Mouse (Mus musculus) thymus, adult 2 months (tissue): ENCODE data around the gene Stk33. TPM values are rescaled to one million over a fixed set of nuclear protein-coding genes. Genes with fewer than 3 reads are reported as not detected.

Experiments
- DNase-seq: peaks from one replicate; pipeline ENCODE4 v3.0.0; 2021
- H3K27ac ChIP-seq: fragments of 200-500 bp; 2 replicates; pipeline ENCODE4 v1.5.1; 2012; ENCODE audit warnings: low read length, control low read depth; ENCODE audit not compliant: control insufficient read depth, insufficient read depth
- H3K27me3 ChIP-seq: fragments of 200-500 bp; 2 replicates; pipeline ENCODE4 v1.6.1; 2012; ENCODE audit warnings: mild to moderate bottlenecking, low read length, moderate library complexity, mixed read lengths; ENCODE audit not compliant: control insufficient read depth, insufficient read depth
- H3K36me3 ChIP-seq: fragments of 200-500 bp; 2 replicates; pipeline ENCODE4 v1.6.1; 2012; ENCODE audit warnings: mild to moderate bottlenecking, low read length, moderate library complexity; ENCODE audit not compliant: control insufficient read depth, insufficient read depth
- H3K4me1 ChIP-seq: fragments of 200-500 bp; replicated peaks from 2 replicates; pipeline ENCODE4 v1.6.1; 2012; ENCODE audit warnings: low read length; ENCODE audit not compliant: control insufficient read depth, insufficient read depth
- H3K4me3 ChIP-seq: fragments of 200-500 bp; 2 replicates; pipeline ENCODE4 v1.5.1; 2012; ENCODE audit warnings: mild to moderate bottlenecking, low read length, control low read depth, moderate library complexity; ENCODE audit not compliant: control insufficient read depth, insufficient read depth
- CTCF ChIP-seq: fragments of 200-500 bp; IDR thresholded peaks from 2 replicates; pipeline ENCODE4 v1.5.1; 2012; ENCODE audit warnings: mild to moderate bottlenecking, control low read depth, low read length, moderate library complexity, borderline replicate concordance; ENCODE audit not compliant: control insufficient read depth, poor library complexity, insufficient read depth; ENCODE audit errors: extremely low read depth
- POLR2A ChIP-seq: fragments of 200-500 bp; IDR thresholded peaks from 2 replicates; pipeline ENCODE4 v1.6.1; 2012; ENCODE audit warnings: mild to moderate bottlenecking, low read length, control low read depth, moderate library complexity; ENCODE audit not compliant: control insufficient read depth, poor library complexity, insufficient read depth; ENCODE audit errors: extremely low read depth
- WGBS: fragments of 180-500 bp; shearing (Covaris S2); methylation state at CpG from one replicate; pipeline ENCODE4 v1.1.7; 2018; 5-methylcytosine and 5-hydroxymethylcytosine counted together
- polyA plus RNA-seq: library from polyadenylated mRNA; depleted of rRNA; stranded (reverse); fragments of >200 nt; gene quantifications from 2 replicates; pipeline ENCODE4 v1.2.3, GENCODE M21; 2012

Gene Stk33
- polyA plus RNA-seq, 1 experiment = 0.73 TPM

DNA sequence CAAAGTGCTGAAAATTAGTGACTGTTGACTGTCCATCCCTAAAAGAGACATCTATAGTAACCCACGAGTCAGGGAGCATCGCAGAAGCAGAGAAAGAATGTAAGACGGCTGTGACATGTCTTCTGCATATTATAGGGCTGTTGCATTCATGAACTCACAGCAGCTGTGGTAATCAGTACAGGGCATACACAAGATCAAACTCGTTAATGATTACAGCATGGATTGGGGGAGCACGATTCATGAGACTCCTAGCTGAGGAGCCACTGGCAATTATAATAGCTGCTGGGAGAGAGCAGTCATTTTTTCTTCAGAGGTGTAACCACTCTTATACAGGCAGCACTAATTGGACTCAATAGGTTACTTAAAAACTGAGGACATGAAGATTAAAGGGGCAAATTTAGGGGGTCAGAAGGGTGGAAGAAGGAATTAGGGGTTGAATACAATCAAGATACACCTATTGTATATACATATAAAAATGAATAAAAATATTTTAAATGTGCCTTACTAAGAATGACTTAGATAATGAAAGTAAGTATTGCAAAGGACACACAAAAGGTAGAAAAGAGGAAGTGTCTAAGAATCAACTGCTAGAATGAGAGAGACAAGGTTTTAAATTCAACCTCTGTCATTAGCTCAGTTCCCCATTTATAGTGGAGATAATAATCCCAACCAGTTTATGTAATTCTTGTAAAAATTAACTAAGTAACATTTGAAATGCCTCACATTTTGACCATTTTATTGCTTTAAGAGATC lies 80.3 kb downstream of the Stk33 start:
- Histone ChIP-seq H3K27me3 (no peaks in the 10 kb centered on the region), H3K4me1 (no peaks in the 10 kb centered on the region), H3K4me3 (no peak overlapping the region), H3K36me3 (no peaks in the 10 kb centered on the region), H3K27ac (no peak overlapping the region)
- DNase-seq = no peak
- WGBS = 80% methylated on average over 5 of the region's 5 CpGs
- TF ChIP-seq CTCF (no peak), POLR2A (no peak)

DNA sequence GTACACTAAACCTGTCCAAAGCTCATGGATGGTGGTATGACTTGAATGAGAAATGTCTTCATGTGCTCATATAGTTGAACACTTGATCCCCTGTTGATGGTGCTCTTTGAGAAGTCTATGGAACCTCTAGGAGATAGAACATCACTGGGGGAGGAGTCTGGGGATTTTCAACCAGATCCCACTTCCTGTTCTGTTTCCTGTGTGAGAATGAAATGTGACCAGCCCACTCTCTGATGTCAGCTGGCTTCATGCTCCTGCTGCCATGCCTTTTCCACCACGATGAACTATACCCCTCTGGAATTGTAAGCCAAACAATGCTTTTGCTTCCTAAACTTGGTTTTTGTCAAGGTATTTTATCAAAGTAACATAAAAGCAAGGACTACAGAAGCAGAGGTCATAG lies 81.0 kb downstream of the Stk33 start:
- no peak overlapping the region for H3K4me3 ChIP-seq
- H3K4me1 ChIP-seq = no peaks in the 10 kb centered on the region
- no peak overlapping the region for H3K27ac ChIP-seq
- H3K27me3 ChIP-seq = no peaks in the 10 kb centered on the region
- TF ChIP-seq POLR2A = no peak
- TF ChIP-seq CTCF = no peak
- H3K36me3 ChIP-seq = no peaks in the 10 kb centered on the region
- 27% methylated on average over 1 of the region's 1 CpGs for WGBS
- DNase-seq = no peak

GRCm38 (mm10) chr7:109347241-109347640 lies 91.6 kb downstream of the Stk33 start:
- H3K27ac ChIP-seq = no peak overlapping the region
- no peaks in the 10 kb centered on the region for H3K27me3 ChIP-seq
- TF ChIP-seq CTCF = no peak
- no peak for TF ChIP-seq POLR2A
- no peaks in the 10 kb centered on the region for H3K4me1 ChIP-seq
- 83% methylated on average over 3 of the region's 3 CpGs for WGBS
- H3K36me3 ChIP-seq = no peaks in the 10 kb centered on the region
- DNase-seq = no peak
- no peak overlapping the region for H3K4me3 ChIP-seq

- no peak for DNase-seq
- WGBS = 92% methylated on average over 8 of the region's 8 CpGs
These were observed 107.2 kb downstream of the Stk33 start for GRCm38 (mm10) chr7:109331722-109332121.

GRCm38 (mm10) chr7:109328772-109329171 lies 110.1 kb downstream of the Stk33 start:
- no peaks in the 10 kb centered on the region for H3K27me3 ChIP-seq
- H3K27ac ChIP-seq = no peak overlapping the region
- no peaks in the 10 kb centered on the region for H3K36me3 ChIP-seq
- H3K4me1 ChIP-seq = no peaks in the 10 kb centered on the region
- H3K4me3 ChIP-seq = no peak overlapping the region
- no peak for TF ChIP-seq POLR2A
- no peak for TF ChIP-seq CTCF
- 84% methylated on average over 3 of the region's 3 CpGs for WGBS
- DNase-seq = no peak

More at GRCm38 (mm10) chr7:109331722-109332121, 107.2 kb downstream of the Stk33 start:
- Histone ChIP-seq H3K27me3 (no peaks in the 10 kb centered on the region), H3K36me3 (no peaks in the 10 kb centered on the region), H3K4me1 (no peaks in the 10 kb centered on the region), H3K4me3 (no peak overlapping the region), H3K27ac (no peak overlapping the region)
- TF ChIP-seq CTCF (no peak), POLR2A (no peak)

DNA sequence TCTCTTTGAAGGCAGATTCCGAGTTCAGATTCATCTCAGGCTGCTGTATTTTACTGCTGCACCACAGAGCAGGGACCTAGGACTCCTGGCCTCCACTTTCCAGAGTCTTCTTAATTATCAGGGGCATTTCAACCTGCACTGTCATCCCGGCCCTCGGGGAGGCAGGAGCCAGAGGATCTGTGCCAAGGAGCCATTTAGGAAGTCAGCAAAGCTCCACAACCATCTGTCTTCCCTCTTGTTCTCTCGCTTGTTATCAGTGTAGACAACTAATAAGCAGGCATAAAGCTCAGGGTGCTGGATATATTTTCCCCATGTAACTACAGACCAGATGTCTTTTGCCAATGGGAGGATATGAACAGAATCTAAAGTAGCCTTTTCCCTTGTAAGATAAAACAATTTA lies 112.1 kb downstream of the Stk33 start:
- TF ChIP-seq CTCF = no peak
- TF ChIP-seq POLR2A = no peak
- Histone ChIP-seq H3K27me3 (no peaks in the 10 kb centered on the region), H3K4me3 (no peak overlapping the region), H3K4me1 (no peaks in the 10 kb centered on the region), H3K36me3 (no peaks in the 10 kb centered on the region), H3K27ac (no peak overlapping the region)
- WGBS = 83% methylated on average over 4 of the region's 4 CpGs
- DNase-seq = no peak
